Mouse (Mus musculus): Measurements from ENCODE around the gene Gstp3. TPM values are rescaled to one million over a fixed set of nuclear protein-coding genes. Genes with fewer than 3 reads are reported as not detected.

Gene Gstp3
- polyA plus RNA-seq, 1 experiment from 2014 or later, result not detected

DNA sequence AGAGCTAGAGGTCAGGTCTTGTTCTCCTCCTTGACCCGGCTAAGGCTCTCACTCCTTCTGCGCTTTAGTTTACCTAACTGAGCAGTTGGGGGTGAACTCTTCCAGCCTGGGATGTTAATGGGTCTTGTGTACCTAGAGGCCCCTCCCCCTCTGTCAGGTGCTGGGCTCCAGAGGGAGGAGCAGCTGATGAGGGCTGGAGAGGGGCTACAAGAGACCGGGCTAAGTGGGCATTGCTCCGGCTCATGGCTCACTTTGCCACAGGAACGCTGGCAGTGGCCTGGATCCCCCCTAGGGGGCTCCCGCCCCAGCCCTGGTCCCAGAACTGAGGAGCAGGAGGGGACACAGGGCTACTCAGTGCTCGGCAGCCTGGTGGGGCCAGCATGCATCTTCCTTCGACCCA, 24.5 kb upstream of the Gstp3 start:
- no peak for ATAC-seq (ENCODE audit: low FRiP score)
- DNase-seq (ENCODE audit: low spot score), result no peak
- H3K4me1 ChIP-seq (replicated peaks; ENCODE audit: control insufficient read depth, insufficient read depth, low read length), result no peaks in the 10 kb centered on the region

DNA sequence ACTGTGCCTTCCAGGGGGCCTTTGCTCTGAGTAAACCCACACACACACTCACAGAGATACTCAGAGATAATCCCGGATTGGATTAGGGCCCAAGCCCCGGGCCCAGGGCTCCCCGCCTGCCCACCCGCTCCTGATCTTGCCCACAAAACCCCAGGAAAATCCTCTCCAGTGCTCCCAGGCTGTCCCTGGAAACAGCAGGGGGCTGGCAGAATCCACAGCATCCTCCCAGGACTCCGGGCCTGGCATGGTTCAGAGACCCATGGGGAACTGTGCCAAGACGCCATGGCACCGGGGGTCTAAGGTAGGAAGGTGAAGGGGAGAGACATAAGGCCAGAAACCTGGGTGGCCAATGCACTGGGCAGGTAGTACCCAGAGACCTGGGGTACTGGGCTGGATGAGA, 23.9 kb upstream of the Gstp3 start:
- Histone ChIP-seq H3K4me1 (replicated peaks; ENCODE audit: control insufficient read depth, insufficient read depth, low read length) (no peaks in the 10 kb centered on the region), H3K4me2 (replicated peaks) (no peak overlapping the region), H3K9ac (no peak overlapping the region), H3K27me3 (ENCODE audit: control insufficient read depth, insufficient read depth, low read length) (no peaks in the 10 kb centered on the region), H3K27ac (no peak overlapping the region), H3K9me3 (ENCODE audit: control insufficient read depth, low read length) (no peaks in the 10 kb centered on the region), H3K36me3 (replicated peaks; ENCODE audit: control insufficient read depth, insufficient read depth) (no peaks in the 10 kb centered on the region), H3K4me3 (replicated peaks; ENCODE audit: low read length) (no peak overlapping the region)
- no peak for DNase-seq (ENCODE audit: low spot score)
- ATAC-seq (ENCODE audit: low FRiP score), result no peak
- 79% methylated on average over 7 of the region's 7 CpGs for whole genome bisulfite sequencing

More for the DNA sequence above, 24.5 kb upstream of the Gstp3 start:
- Histone ChIP-seq H3K9me3 (ENCODE audit: control insufficient read depth, low read length) (no peaks in the 10 kb centered on the region), H3K4me3 (replicated peaks; ENCODE audit: low read length) (no peak overlapping the region), H3K9ac (no peak overlapping the region), H3K4me2 (replicated peaks) (no peak overlapping the region), H3K36me3 (replicated peaks; ENCODE audit: control insufficient read depth, insufficient read depth) (no peaks in the 10 kb centered on the region), H3K27me3 (ENCODE audit: control insufficient read depth, insufficient read depth, low read length) (no peaks in the 10 kb centered on the region), H3K27ac (no peak overlapping the region)
- 29% methylated on average over 8 of the region's 8 CpGs for WGBS

DNA sequence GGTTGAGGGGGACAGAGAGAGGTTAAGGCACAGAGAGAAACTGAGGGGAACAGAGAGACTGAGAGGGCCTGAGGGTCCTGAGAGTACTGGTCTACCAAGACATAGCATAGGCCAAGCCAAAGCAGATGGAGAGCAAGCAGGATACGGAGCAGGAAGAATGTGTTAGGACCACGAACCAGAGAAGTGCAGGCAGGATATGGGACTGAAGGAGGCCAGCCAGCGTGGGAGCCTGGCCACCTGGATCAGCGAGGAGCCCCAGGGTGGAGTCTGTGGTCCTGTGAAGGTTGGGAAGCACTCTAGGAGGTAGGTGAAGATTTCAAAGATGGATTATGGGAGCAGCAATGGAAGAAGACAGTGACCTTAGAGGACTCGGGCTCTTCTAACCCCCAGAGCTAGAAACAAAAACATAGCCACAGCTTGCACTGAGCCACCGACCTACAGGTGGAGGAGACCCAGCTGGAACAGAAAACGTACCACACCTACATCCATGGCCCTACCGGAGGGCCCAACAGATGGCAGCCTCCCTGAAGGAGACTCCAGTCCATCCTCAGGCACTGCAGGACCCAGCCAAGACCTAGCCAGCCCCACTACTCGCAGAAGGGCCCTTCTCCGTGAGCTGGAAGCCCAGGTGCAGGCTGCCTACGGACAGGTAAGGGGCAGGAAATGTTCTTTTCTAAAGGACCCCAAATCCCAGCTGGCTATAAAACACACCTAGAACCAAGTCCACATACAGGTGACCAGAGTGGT, 23.0 kb upstream of the Gstp3 start:
- ATAC-seq (ENCODE audit: low FRiP score) (no peak), DNase-seq (ENCODE audit: low spot score) (no peak)
- H3K4me1 ChIP-seq (replicated peaks; ENCODE audit: control insufficient read depth, insufficient read depth, low read length), result no peaks in the 10 kb centered on the region
- H3K9me3 ChIP-seq (ENCODE audit: control insufficient read depth, low read length), result no peaks in the 10 kb centered on the region
- no peaks in the 10 kb centered on the region for H3K36me3 ChIP-seq (replicated peaks; ENCODE audit: control insufficient read depth, insufficient read depth)
- no peak overlapping the region for H3K9ac ChIP-seq
- H3K27ac ChIP-seq, result no peak overlapping the region
- H3K4me2 ChIP-seq (replicated peaks), result no peak overlapping the region
- WGBS, result 92% methylated on average over 11 of the region's 11 CpGs
- no peak overlapping the region for H3K4me3 ChIP-seq (replicated peaks; ENCODE audit: low read length)
- H3K27me3 ChIP-seq (ENCODE audit: control insufficient read depth, insufficient read depth, low read length), result no peaks in the 10 kb centered on the region

DNA sequence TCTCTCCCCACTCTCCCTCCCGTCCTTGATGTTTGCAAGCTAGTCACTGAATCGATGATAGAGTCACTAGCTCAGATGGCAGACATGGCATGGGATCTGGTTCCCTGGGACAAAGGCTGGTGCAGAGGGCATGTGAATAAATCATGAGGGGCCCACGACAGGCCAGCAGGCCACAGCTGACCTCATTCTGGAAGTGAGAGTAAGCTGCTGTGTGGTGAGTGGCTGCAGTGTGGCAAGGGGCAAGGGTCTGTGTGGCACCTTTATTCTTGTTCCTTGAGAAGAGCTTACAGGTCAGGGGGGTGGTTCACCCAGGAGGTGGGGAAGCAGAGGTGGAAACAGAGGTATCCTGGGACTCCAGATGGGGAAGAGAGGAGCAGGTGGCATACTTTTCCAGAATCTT, 22.0 kb upstream of the Gstp3 start, which contains the start of gene Cabp2:
Gene Cabp2, plus strand, starts transcription at position 185 of the 400 bp plus-strand sequence.
- Histone ChIP-seq H3K27ac (no peak within 1 kb of the TSS), H3K4me1 (replicated peaks; ENCODE audit: control insufficient read depth, insufficient read depth, low read length) (no peaks in the 10 kb centered on the region), H3K27me3 (ENCODE audit: control insufficient read depth, insufficient read depth, low read length) (no peaks in the 10 kb centered on the region), H3K36me3 (replicated peaks; ENCODE audit: control insufficient read depth, insufficient read depth) (no peaks in the 10 kb centered on the region), H3K4me2 (replicated peaks) (no peak within 1 kb of the TSS), H3K9ac (no peak within 1 kb of the TSS), H3K9me3 (ENCODE audit: control insufficient read depth, low read length) (no peaks in the 10 kb centered on the region), H3K4me3 (replicated peaks; ENCODE audit: low read length) (no peak within 1 kb of the TSS)
- ATAC-seq (ENCODE audit: low FRiP score) (no peak), DNase-seq (ENCODE audit: low spot score) (no peak)
- 54% methylated on average over 3 of the region's 3 CpGs for WGBS

DNA sequence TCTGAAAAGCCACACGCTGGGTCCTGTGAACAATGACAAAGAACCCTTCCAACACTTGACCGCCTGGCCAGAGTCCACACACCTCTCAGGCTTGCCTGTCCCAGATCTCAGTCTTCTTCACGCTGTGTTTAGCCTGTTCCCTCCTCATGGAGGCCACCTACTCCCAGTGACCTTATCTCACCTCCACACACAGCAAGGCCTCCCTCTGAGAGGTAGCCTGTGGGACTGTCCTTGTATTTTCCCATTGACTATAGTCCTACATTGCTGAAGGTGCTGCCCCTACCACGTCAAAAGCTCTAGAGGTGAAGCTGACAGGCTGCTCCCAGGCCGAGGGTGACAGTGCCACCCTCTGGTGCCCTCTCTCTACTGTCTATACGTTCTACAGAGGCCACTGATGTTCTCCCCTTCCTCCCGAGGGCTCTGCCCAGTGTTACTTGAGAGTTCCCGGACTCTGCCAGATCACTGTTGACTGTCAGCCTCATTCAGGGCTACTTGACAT, 21.2 kb upstream of the Gstp3 start:
- Histone ChIP-seq H3K4me2 (replicated peaks) (no peak overlapping the region), H3K9me3 (ENCODE audit: control insufficient read depth, low read length) (no peaks in the 10 kb centered on the region), H3K36me3 (replicated peaks; ENCODE audit: control insufficient read depth, insufficient read depth) (no peaks in the 10 kb centered on the region), H3K4me3 (replicated peaks; ENCODE audit: low read length) (no peak overlapping the region), H3K27ac (no peak overlapping the region), H3K9ac (no peak overlapping the region), H3K27me3 (ENCODE audit: control insufficient read depth, insufficient read depth, low read length) (no peaks in the 10 kb centered on the region), H3K4me1 (replicated peaks; ENCODE audit: control insufficient read depth, insufficient read depth, low read length) (no peaks in the 10 kb centered on the region)
- DNase-seq (ENCODE audit: low spot score), result no peak
- ATAC-seq (ENCODE audit: low FRiP score), result no peak
- 75% methylated on average over 8 of the region's 8 CpGs for WGBS

DNA sequence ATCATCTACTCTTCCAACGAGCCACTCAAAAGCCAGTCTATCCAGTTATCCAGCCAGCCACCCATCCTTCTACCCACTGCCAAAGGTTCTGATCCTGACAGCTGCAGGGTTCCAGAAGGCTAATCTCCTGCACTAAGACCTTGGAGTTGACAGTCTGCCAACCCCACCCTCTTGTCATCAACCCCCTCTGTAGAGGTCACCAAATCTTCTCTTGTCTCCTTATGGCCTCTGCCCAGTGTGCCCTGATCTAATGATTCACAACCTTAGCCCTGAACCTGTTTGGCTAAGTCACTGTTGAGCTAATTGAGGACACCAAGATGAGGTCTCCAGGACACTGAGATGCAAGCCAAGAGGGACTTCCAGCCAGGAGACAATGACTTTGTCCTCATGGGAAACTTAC, 20.2 kb upstream of the Gstp3 start:
- no peak overlapping the region for H3K9ac ChIP-seq
- DNase-seq (ENCODE audit: low spot score), result no peak
- no peaks in the 10 kb centered on the region for H3K27me3 ChIP-seq (ENCODE audit: control insufficient read depth, insufficient read depth, low read length)
- no peak overlapping the region for H3K27ac ChIP-seq
- no peaks in the 10 kb centered on the region for H3K36me3 ChIP-seq (replicated peaks; ENCODE audit: control insufficient read depth, insufficient read depth)
- no peaks in the 10 kb centered on the region for H3K4me1 ChIP-seq (replicated peaks; ENCODE audit: control insufficient read depth, insufficient read depth, low read length)
- H3K4me3 ChIP-seq (replicated peaks; ENCODE audit: low read length), result no peak overlapping the region
- ATAC-seq (ENCODE audit: low FRiP score), result no peak
- no peaks in the 10 kb centered on the region for H3K9me3 ChIP-seq (ENCODE audit: control insufficient read depth, low read length)
- 85% methylated on average over 1 of the region's 1 CpGs for WGBS
- no peak overlapping the region for H3K4me2 ChIP-seq (replicated peaks)

DNA sequence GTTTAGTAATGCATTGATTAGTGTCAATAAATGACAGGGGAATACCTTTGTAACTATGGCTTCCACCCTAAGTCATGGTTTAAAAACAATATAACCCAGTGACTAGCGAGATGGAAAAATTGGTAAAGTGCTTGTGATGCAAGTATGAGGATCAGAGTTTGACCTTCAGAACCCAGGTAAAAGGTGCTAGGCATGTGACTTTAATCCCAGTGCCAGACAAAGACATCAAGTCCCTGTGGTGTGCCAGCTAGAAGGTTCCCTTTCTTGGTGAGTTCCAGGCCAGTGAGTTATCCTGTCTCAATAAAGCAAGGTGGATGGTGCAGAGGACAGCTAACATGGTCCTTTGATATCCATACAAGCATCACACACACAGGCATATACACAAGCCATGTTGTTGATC, 16.2 kb upstream of the Gstp3 start:
- WGBS, result 79% methylated on average over 1 of the region's 1 CpGs
- H3K9me3 ChIP-seq (ENCODE audit: control insufficient read depth, low read length), result no peaks in the 10 kb centered on the region
- H3K27me3 ChIP-seq (ENCODE audit: control insufficient read depth, insufficient read depth, low read length), result no peaks in the 10 kb centered on the region
- no peak for ATAC-seq (ENCODE audit: low FRiP score)
- no peak overlapping the region for H3K9ac ChIP-seq
- no peak overlapping the region for H3K4me3 ChIP-seq (replicated peaks; ENCODE audit: low read length)
- no peak overlapping the region for H3K4me2 ChIP-seq (replicated peaks)
- H3K36me3 ChIP-seq (replicated peaks; ENCODE audit: control insufficient read depth, insufficient read depth), result no peaks in the 10 kb centered on the region
- no peak for DNase-seq (ENCODE audit: low spot score)
- no peaks in the 10 kb centered on the region for H3K4me1 ChIP-seq (replicated peaks; ENCODE audit: control insufficient read depth, insufficient read depth, low read length)
- H3K27ac ChIP-seq, result no peak overlapping the region

DNA sequence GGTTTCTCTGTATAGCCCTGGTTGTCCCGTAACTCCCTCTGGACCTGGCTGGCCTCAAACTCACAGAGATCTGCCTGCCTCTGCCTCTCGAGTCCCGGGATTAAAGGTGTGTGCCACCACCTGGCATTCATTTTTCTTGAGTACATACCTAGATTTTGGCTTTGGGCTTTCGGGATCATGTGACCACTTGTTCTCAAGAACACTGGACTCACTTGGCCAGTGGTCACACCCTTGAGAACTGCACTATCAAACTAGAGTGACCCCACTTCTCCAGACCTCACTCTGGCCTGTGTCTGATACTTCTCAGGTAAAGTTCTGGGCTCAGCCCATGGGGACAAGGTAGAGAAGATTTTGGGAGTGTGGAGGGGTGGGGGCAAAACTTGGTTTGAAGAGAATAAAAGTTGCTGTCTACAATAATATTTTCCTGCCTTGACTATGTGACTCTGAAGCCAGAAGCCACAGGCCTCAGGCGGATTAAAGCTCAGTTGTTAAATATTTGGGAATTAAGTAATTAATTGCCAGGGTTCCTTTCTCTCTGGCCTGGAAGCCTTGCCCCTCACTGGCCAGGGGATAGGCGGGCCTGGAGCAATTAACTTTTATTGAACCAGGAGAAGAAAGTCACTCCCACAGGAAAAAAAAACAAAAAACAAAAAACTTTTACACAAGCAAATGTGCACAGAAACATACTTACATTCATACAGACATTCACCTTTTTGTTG, 13.5 kb upstream of the Gstp3 start:
- Histone ChIP-seq H3K27ac (no peak overlapping the region), H3K9ac (no peak overlapping the region), H3K4me3 (replicated peaks; ENCODE audit: low read length) (no peak overlapping the region), H3K4me1 (replicated peaks; ENCODE audit: control insufficient read depth, insufficient read depth, low read length) (no peaks in the 10 kb centered on the region), H3K9me3 (ENCODE audit: control insufficient read depth, low read length) (no peaks in the 10 kb centered on the region), H3K4me2 (replicated peaks) (no peak overlapping the region), H3K36me3 (replicated peaks; ENCODE audit: control insufficient read depth, insufficient read depth) (no peaks in the 10 kb centered on the region), H3K27me3 (ENCODE audit: control insufficient read depth, insufficient read depth, low read length) (no peaks in the 10 kb centered on the region)
- no peak for ATAC-seq (ENCODE audit: low FRiP score)
- 89% methylated on average over 6 of the region's 6 CpGs for WGBS
- DNase-seq (ENCODE audit: low spot score), result no peak

DNA sequence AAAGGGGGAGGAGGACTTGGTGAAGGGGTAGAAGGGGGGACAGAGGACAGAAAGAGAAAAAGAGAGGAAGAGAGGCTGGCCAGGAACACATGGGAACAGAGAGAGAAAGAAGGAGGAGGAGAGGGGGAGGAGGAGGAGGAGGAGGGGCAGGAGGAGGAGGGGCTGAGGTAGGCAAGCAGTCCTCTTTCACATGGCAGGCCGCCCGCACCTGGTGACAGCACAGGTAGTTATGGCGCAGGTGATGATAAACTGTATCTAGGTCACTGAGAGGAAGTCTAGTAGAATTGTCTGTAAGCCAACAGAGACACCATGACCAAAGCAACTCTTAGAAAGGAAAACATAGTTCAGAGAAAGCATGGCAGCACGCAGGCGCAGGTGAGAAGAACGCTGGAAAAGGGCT, 12.0 kb upstream of the Gstp3 start:
- whole genome bisulfite sequencing, result 89% methylated on average over 6 of the region's 6 CpGs
- ATAC-seq (ENCODE audit: low FRiP score) (no peak), DNase-seq (ENCODE audit: low spot score) (no peak)
- Histone ChIP-seq H3K4me1 (replicated peaks; ENCODE audit: control insufficient read depth, insufficient read depth, low read length) (no peaks in the 10 kb centered on the region), H3K4me2 (replicated peaks) (no peak overlapping the region), H3K4me3 (replicated peaks; ENCODE audit: low read length) (no peak overlapping the region), H3K27me3 (ENCODE audit: control insufficient read depth, insufficient read depth, low read length) (no peaks in the 10 kb centered on the region), H3K9ac (no peak overlapping the region), H3K27ac (no peak overlapping the region), H3K9me3 (ENCODE audit: control insufficient read depth, low read length) (no peaks in the 10 kb centered on the region), H3K36me3 (replicated peaks; ENCODE audit: control insufficient read depth, insufficient read depth) (no peaks in the 10 kb centered on the region)

All from hindbrain, embryonic 14.5 days (tissue).